Mouse (Mus musculus) E14TG2a.4 (cell line): ENCODE measurements around the gene Pfdn4.

Source experiments
- H3K27me3 ChIP-seq: 2 replicates; pipeline ENCODE4 v1.6.1; 2014; ENCODE audit warnings: low read length, control low read depth; ENCODE audit not compliant: insufficient read depth
- H3K36me3 ChIP-seq: 2 replicates; pipeline ENCODE4 v1.6.1; 2014; ENCODE audit warnings: low read length, control low read depth; ENCODE audit not compliant: insufficient read depth
- H3K4me1 ChIP-seq: replicated peaks from 2 replicates; pipeline ENCODE4 v1.6.1; 2014; ENCODE audit warnings: low read depth, low read length, control low read depth
- H3K4me3 ChIP-seq: replicated peaks from 2 replicates; pipeline ENCODE4 v1.5.1; 2014; ENCODE audit warnings: mild to moderate bottlenecking, low read length
- H3K9me3 ChIP-seq: 2 replicates; pipeline ENCODE4 v1.6.1; 2014; ENCODE audit warnings: low read length, control low read depth
- CTCF ChIP-seq: conservative IDR thresholded peaks from 2 replicates; pipeline ENCODE4 v1.5.1; 2014; ENCODE audit warnings: low read length
- NANOG ChIP-seq: IDR thresholded peaks from 2 replicates; pipeline ENCODE4 v1.6.1; 2014; ENCODE audit warnings: borderline replicate concordance, low read length, mixed read lengths
- POU5F1 ChIP-seq: IDR thresholded peaks from 2 replicates; pipeline ENCODE4 v1.6.1; 2014; ENCODE audit warnings: low read length, borderline replicate concordance

Gene Pfdn4

GRCm38 (mm10) chr2:170530256-170530655 is 34.0 kb downstream of the Pfdn4 start:
- Histone ChIP-seq H3K9me3 (no peaks in the 10 kb centered on the region), H3K36me3 (no peaks in the 10 kb centered on the region), H3K27me3 (no peaks in the 10 kb centered on the region), H3K4me1 (peaks cover 87% of the 10 kb centered on the region), H3K4me3 (peak overlapping the region; percentile 60)
- no peak for TF ChIP-seq CTCF
- no peak for TF ChIP-seq POU5F1
- no peak for TF ChIP-seq NANOG

DNA sequence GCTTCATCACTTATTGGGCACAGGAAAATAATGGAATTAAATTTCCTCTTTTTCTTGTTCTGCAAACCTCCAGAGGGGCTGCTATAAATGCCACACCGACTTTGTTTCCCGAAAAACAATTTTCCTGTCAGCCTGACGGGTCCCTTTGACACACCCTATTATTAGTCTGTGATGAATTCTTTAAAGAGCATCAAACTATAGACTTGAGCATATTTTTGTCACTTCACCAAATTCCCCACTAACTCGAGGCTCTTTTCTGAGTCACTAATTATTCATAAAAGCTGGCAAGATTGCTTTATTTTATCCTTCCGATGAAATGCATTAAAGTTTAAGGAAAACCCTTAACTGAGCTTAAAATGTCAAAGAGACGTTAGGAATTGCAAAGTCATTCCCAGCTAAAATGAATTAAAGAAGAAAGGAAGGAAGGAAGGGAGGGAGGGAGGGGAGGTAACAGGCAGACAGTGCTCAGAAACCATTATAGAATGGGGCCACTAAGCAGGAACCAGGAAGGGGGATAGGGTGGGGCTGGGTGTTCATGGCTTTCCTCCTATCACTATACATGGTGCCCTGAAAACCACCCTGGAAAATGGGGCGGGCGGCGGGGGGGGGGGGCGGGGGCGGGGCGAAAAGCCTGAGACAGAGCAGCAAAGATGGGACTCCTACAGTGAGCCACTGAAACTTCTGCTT is 38.0 kb downstream of the Pfdn4 start:
- no peaks in the 10 kb centered on the region for H3K27me3 ChIP-seq
- no peaks in the 10 kb centered on the region for H3K36me3 ChIP-seq
- no peaks in the 10 kb centered on the region for H3K9me3 ChIP-seq
- TF ChIP-seq POU5F1 (no peak), NANOG (no peak), CTCF (no peak)
- H3K4me3 ChIP-seq: no peak overlapping the region
- H3K4me1 ChIP-seq: peaks cover 61% of the 10 kb centered on the region

- Histone ChIP-seq H3K27me3 (no peaks in the 10 kb centered on the region), H3K4me1 (peaks cover 65% of the 10 kb centered on the region), H3K9me3 (no peaks in the 10 kb centered on the region), H3K4me3 (no peak overlapping the region), H3K36me3 (no peaks in the 10 kb centered on the region)
- TF ChIP-seq CTCF (no peak), NANOG (no peak), POU5F1 (no peak)
These were observed 38.6 kb downstream of the Pfdn4 start for GRCm38 (mm10) chr2:170534803-170535174.

DNA sequence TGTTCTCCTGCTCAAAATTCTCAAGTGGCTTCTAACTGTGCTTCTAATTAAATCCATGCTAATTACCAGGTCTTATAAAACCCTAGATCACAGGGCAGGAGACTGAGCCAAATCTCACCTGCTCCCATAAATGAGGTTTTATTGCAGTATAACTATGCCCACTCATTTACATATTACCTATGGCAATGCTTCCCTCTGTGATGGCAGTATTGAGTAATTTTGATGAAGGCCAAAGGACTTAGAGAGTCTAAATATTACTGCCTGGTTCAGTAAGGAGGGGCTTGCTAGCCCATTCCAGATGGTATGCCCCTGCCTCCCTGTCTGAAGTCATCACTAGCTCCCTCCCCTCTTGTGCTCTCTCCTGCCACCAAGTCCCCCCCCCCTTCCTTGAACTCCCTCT is 39.6 kb downstream of the Pfdn4 start:
- Histone ChIP-seq H3K9me3 (no peaks in the 10 kb centered on the region), H3K27me3 (no peaks in the 10 kb centered on the region), H3K36me3 (no peaks in the 10 kb centered on the region), H3K4me1 (peaks cover 57% of the 10 kb centered on the region), H3K4me3 (no peak overlapping the region)
- TF ChIP-seq CTCF (no peak), NANOG (no peak), POU5F1 (no peak)

DNA sequence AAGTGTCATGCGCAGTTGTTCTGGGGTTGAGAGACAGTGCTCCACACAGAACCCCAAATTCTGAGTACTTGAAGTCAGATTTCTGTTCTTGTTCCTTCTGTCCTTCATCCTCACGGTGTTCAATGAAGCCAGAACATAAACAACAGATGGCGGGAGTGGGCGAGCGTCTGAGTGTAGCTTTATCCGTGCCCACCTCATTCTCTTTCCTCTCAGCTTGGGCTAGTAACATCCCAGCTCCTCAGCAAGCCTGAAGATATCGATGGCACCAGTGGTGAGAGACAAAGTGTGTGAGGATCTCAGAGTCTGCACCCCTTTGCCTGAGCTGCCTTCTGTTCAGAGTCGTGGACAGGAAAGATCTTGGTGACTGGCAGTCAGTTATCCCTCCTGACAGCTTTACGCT is 43.0 kb downstream of the Pfdn4 start:
- Histone ChIP-seq H3K36me3 (no peaks in the 10 kb centered on the region), H3K9me3 (no peaks in the 10 kb centered on the region), H3K27me3 (peaks cover 5% of the 10 kb centered on the region), H3K4me3 (no peak overlapping the region), H3K4me1 (peaks cover 25% of the 10 kb centered on the region)
- TF ChIP-seq NANOG (no peak), CTCF (no peak), POU5F1 (no peak)

DNA sequence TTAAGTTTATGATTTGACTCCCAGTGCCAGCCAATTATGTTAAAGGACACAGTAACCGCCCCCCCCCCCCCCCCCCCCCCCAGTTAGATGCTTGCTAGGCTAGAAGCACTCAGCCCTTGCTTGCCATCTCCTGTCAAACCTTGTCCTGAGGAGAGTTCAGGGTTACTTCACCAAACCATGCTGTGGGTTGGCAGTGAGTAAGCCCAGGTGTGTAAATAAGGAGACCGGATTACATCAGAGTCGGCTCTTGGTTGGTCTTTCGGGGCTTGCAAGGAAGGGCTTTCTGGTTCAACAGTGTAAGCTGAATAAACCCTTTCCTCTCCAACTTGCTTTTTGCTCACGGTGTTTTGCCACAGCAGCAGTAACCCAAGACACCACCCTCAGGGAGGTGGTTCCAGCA is 47.4 kb downstream of the Pfdn4 start:
- peaks cover 7% of the 10 kb centered on the region for H3K27me3 ChIP-seq
- no peaks in the 10 kb centered on the region for H3K9me3 ChIP-seq
- H3K36me3 ChIP-seq: no peaks in the 10 kb centered on the region
- no peak for TF ChIP-seq CTCF
- TF ChIP-seq POU5F1: no peak
- TF ChIP-seq NANOG: no peak
- H3K4me1 ChIP-seq: peaks cover 32% of the 10 kb centered on the region
- H3K4me3 ChIP-seq: no peak overlapping the region

GRCm38 (mm10) chr2:170544159-170544558 is 47.9 kb downstream of the Pfdn4 start:
- no peak overlapping the region for H3K4me3 ChIP-seq
- TF ChIP-seq POU5F1 (no peak), CTCF (no peak), NANOG (no peak)
- peaks cover 7% of the 10 kb centered on the region for H3K27me3 ChIP-seq
- H3K4me1 ChIP-seq: peaks cover 28% of the 10 kb centered on the region
- H3K36me3 ChIP-seq: no peaks in the 10 kb centered on the region
- H3K9me3 ChIP-seq: no peaks in the 10 kb centered on the region

- Histone ChIP-seq H3K27me3 (peaks cover 7% of the 10 kb centered on the region), H3K4me1 (peaks cover 30% of the 10 kb centered on the region), H3K9me3 (no peaks in the 10 kb centered on the region), H3K36me3 (no peaks in the 10 kb centered on the region), H3K4me3 (no peak overlapping the region)
- TF ChIP-seq POU5F1 (no peak), CTCF (no peak)
These were observed 48.7 kb downstream of the Pfdn4 start for GRCm38 (mm10) chr2:170544950-170545349.

GRCm38 (mm10) chr2:170545745-170546144 is 49.5 kb downstream of the Pfdn4 start:
- TF ChIP-seq NANOG: no peak
- TF ChIP-seq CTCF: no peak
- no peak for TF ChIP-seq POU5F1
- Histone ChIP-seq H3K27me3 (peaks cover 7% of the 10 kb centered on the region), H3K4me1 (peaks cover 36% of the 10 kb centered on the region), H3K4me3 (no peak overlapping the region), H3K36me3 (no peaks in the 10 kb centered on the region), H3K9me3 (no peaks in the 10 kb centered on the region)
